Mouse (Mus musculus) stomach, postnatal 0 days (tissue): ENCODE results near the gene Zfp704. TPM values are rescaled to one million over a fixed set of nuclear protein-coding genes. Genes with fewer than 3 reads are reported as not detected.

Experiments
- ATAC-seq: fragments of 200-750 bp; cut with Nextera tagmentation; 2 replicates; pipeline ENCODE4 v1.8.0; 2017; ENCODE audit not compliant: low FRiP score, low TSS enrichment
- DNase-seq: peaks from one replicate; pipeline ENCODE4 v3.0.0-alpha.2; 2016; ENCODE audit warnings: low spot score
- H3K27ac ChIP-seq: fragments of 300-500 bp; sonication (generic); replicated peaks from 2 replicates; pipeline ENCODE4 v1.5.1; 2014; ENCODE audit warnings: mild to moderate bottlenecking, control low read depth
- H3K27me3 ChIP-seq: fragments of 300-500 bp; sonication (generic); 2 replicates; pipeline ENCODE4 v1.6.1; 2014; ENCODE audit warnings: low read length; ENCODE audit not compliant: control insufficient read depth, insufficient read depth
- H3K36me3 ChIP-seq: fragments of 300-500 bp; sonication (generic); 2 replicates; pipeline ENCODE4 v1.6.1; 2014; ENCODE audit warnings: low read length, mixed read lengths; ENCODE audit not compliant: control insufficient read depth, insufficient read depth
- H3K4me1 ChIP-seq: fragments of 300-500 bp; sonication (generic); replicated peaks from 2 replicates; pipeline ENCODE4 v1.6.1; 2014; ENCODE audit warnings: antibody characterized with exemption; ENCODE audit not compliant: control insufficient read depth, insufficient read depth
- H3K4me2 ChIP-seq: fragments of 300-500 bp; sonication (generic); replicated peaks from 2 replicates; pipeline ENCODE4 v1.6.1; 2014; ENCODE audit warnings: low read depth, mild to moderate bottlenecking, control low read depth, moderate library complexity
- H3K4me3 ChIP-seq: fragments of 300-500 bp; sonication (generic); 2 replicates; pipeline ENCODE4 v1.5.1; 2014; ENCODE audit warnings: low read depth, low read length, control low read depth
- H3K9ac ChIP-seq: fragments of 300-500 bp; sonication (generic); 2 replicates; pipeline ENCODE4 v1.6.1; 2014; ENCODE audit warnings: mild to moderate bottlenecking, low read length, control low read depth, mixed read lengths
- H3K9me3 ChIP-seq: fragments of 300-500 bp; sonication (generic); 2 replicates; pipeline ENCODE4 v1.6.1; 2016; ENCODE audit warnings: low read length; ENCODE audit not compliant: control insufficient read depth
- CTCF ChIP-seq: IDR thresholded peaks from 2 replicates; pipeline ENCODE4 v1.5.1; 2016; ENCODE audit warnings: antibody characterized with exemption, low read depth, mild to moderate bottlenecking, moderate library complexity
- EP300 ChIP-seq: optimal IDR thresholded peaks from 2 replicates; pipeline ENCODE3; 2016; ENCODE audit warnings: antibody characterized with exemption
- WGBS: fragments of 180-500 bp; shearing (Covaris S2); extraction: QIAGEN DNeasy Blood & Tissue Kit; methylation state at CpG from one replicate; pipeline ENCODE4 v1.1.7; 2014; 5-methylcytosine and 5-hydroxymethylcytosine counted together
- polyA plus RNA-seq: library from polyadenylated mRNA; unstranded; fragments of >200 nt; fragmentation: Nextera tagmentation; extraction: Ambion mirVana; gene quantifications from 2 replicates; pipeline ENCODE4 v1.2.1, GENCODE M21; 2015

Gene Zfp704
- polyA plus RNA-seq, 1 experiment from 2014 or later, result 3.4 TPM

GRCm38 (mm10) chr3:9518936-9519335 lies 90.9 kb downstream of the Zfp704 start:
- H3K9me3 ChIP-seq, result no peaks in the 10 kb centered on the region
- no peaks in the 10 kb centered on the region for H3K36me3 ChIP-seq
- peaks cover 13% of the 10 kb centered on the region; the same call in 1 of the 2 replicates for H3K4me1 ChIP-seq
- ATAC-seq (no peak), DNase-seq (no peak)
- peak overlapping the region; percentile 92 for H3K27ac ChIP-seq
- no peak overlapping the region for H3K4me3 ChIP-seq
- WGBS, result 91% methylated on average over 7 of the region's 7 CpGs
- no peak overlapping the region for H3K9ac ChIP-seq
- no peak overlapping the region for H3K4me2 ChIP-seq
- TF ChIP-seq CTCF, result no peak
- no peak for TF ChIP-seq EP300
- no peaks in the 10 kb centered on the region for H3K27me3 ChIP-seq

GRCm38 (mm10) chr3:9516119-9516855 lies 93.6 kb downstream of the Zfp704 start:
- 0 out of 2 replicates have a peak, but pooled peaks have one; percentile 51 for ATAC-seq

DNA sequence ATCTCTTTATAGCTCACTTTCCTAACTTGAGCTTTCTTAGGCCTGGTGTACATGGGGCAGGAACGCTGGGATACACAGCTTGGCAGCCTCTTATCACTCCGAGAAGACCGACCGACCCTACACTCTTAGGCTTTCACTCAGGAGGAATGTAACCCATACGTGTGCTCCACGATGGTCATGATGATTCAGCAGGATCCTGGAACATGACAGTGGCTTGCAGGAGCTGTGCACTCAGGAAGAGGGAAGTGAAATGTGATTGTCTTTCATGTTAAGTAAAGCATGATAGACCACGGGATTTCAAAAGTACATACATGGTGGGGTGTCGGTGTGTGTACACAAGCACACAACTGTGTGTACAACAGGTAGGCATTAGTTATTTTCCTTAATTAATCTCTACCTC lies 94.4 kb downstream of the Zfp704 start:
- 59% methylated on average over 8 of the region's 8 CpGs for whole genome bisulfite sequencing
- Histone ChIP-seq H3K4me3 (no peak overlapping the region), H3K36me3 (no peaks in the 10 kb centered on the region), H3K27me3 (no peaks in the 10 kb centered on the region), H3K27ac (no peak overlapping the region), H3K4me1 (peaks cover 8% of the 10 kb centered on the region; the same call in 1 of the 2 replicates), H3K4me2 (no peak overlapping the region), H3K9ac (no peak overlapping the region), H3K9me3 (no peaks in the 10 kb centered on the region)
- TF ChIP-seq CTCF (no peak), EP300 (no peak)
- ATAC-seq (no peak), DNase-seq (no peak)

More at GRCm38 (mm10) chr3:9516119-9516855, 93.6 kb downstream of the Zfp704 start:
- Histone ChIP-seq H3K4me1 (peaks cover 8% of the 10 kb centered on the region; the same call in 1 of the 2 replicates), H3K36me3 (no peaks in the 10 kb centered on the region), H3K4me2 (no peak overlapping the region), H3K27ac (no peak overlapping the region), H3K9ac (no peak overlapping the region), H3K4me3 (no peak overlapping the region), H3K9me3 (no peaks in the 10 kb centered on the region), H3K27me3 (no peaks in the 10 kb centered on the region)
- DNase-seq, result no peak
- no peak for TF ChIP-seq EP300
- TF ChIP-seq CTCF, result no peak
- 68% methylated on average over 8 of the region's 8 CpGs for WGBS

DNA sequence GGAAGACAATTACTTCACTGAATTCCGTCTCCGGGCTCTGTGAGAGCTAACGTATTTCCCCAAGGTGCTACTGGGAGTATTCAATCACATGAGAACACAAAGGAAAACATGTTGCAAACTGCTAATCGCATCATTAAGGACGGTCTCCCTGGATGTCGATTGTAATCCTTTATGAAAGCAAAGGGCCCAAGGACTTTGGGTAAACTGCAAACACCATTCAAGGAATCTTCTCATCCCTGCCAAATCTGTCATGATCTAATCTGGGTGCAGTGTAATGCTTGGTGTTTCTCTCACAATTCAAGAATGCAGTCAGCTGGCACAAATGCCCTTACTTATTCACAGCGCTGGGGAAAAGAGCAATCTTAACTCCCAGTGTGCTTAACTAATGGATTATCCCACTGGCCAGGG lies 96.2 kb downstream of the Zfp704 start:
- no peak overlapping the region for H3K4me3 ChIP-seq
- 48% methylated on average over 7 of the region's 7 CpGs for WGBS
- no peak for DNase-seq
- no peaks in the 10 kb centered on the region for H3K27me3 ChIP-seq
- no peak overlapping the region for H3K27ac ChIP-seq
- no peaks in the 10 kb centered on the region for H3K4me1 ChIP-seq
- no peak overlapping the region for H3K9ac ChIP-seq
- ATAC-seq, result no peak
- H3K4me2 ChIP-seq, result no peak overlapping the region
- H3K9me3 ChIP-seq, result no peaks in the 10 kb centered on the region
- TF ChIP-seq CTCF (no peak), EP300 (no peak)
- H3K36me3 ChIP-seq, result no peaks in the 10 kb centered on the region

- Histone ChIP-seq H3K9ac (no peak overlapping the region), H3K27me3 (no peaks in the 10 kb centered on the region), H3K36me3 (no peaks in the 10 kb centered on the region), H3K9me3 (no peaks in the 10 kb centered on the region), H3K4me2 (no peak overlapping the region), H3K27ac (no peak overlapping the region), H3K4me1 (no peaks in the 10 kb centered on the region), H3K4me3 (no peak overlapping the region)
- TF ChIP-seq EP300 (no peak), CTCF (no peak)
- WGBS, result 87% methylated on average over 10 of the region's 10 CpGs
- DNase-seq (no peak), ATAC-seq (no peak)
Measured at GRCm38 (mm10) chr3:9512199-9512598, 97.7 kb downstream of the Zfp704 start.

DNA sequence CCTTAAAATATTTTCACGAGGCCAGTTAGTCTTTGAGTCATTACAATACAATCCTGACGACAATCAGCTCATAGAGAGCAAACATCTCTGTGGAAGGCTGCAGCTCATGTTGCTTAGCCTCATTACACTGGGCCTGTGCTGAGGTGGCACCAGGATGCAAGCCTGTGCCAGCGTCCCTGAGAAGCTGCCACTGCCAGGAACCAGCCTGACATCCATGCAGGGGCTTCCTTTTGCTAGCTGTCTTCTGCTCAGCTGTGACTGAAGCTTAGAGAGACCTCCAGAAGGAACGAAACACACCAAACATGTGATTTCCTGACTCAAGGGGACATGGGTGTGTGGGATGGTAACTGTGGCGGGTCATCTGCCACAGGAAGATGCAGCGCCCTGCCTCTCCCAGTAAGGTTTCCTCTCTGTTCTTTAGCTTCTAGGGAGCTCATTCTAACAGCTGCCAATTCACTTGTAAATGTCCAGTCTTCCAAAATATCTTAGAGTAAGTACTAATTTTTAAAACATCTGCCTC lies 104.1 kb downstream of the Zfp704 start:
- Histone ChIP-seq H3K4me1 (peaks cover 2% of the 10 kb centered on the region; the same call in 1 of the 2 replicates), H3K4me2 (no peak overlapping the region), H3K9ac (no peak overlapping the region), H3K27ac (no peak overlapping the region), H3K4me3 (no peak overlapping the region), H3K36me3 (no peaks in the 10 kb centered on the region), H3K27me3 (no peaks in the 10 kb centered on the region), H3K9me3 (no peaks in the 10 kb centered on the region)
- DNase-seq (no peak), ATAC-seq (no peak)
- TF ChIP-seq EP300 (no peak), CTCF (no peak)
- 62% methylated on average over 6 of the region's 6 CpGs for WGBS
